In the genomic region with DNA sequence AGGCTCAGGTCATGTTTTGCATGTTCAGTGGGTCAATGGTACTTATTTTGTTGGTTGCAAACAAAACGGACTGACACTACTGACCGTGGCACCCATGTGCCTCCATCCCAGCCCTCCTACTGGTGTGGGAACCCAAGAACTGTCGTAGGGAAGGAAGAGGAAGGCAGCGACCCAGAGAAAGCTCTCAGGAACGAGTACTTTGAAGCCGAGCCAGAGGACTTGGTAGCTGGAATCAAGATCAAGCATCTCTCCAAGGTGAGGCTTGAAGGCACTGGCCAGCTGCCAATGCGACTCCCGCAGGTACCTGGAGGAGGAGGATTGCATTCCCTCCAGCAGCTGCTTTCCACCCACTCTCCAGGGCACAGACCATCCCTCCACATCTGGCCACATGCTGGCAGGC, we compare ENCODE assay signal across 31 mouse cellular contexts. TPM values are rescaled to one million over a fixed set of nuclear protein-coding genes. Genes with fewer than 3 reads are reported as not detected.
DNase-seq lines count a peak whose midpoint lies in the region; ATAC-seq and TF ChIP-seq lines count a peak whose summit lies in the region.
"Had no signal": no experiment of that assay in that cellular context is flagged by ENCODE, and none has a peak within 500 bp of the region (broad histone marks: within the 10 kb centered on the region; RNA-seq: fewer than 3 reads in every experiment).

No protein-coding gene starts in this region.

- ATAC-seq in lung, postnatal 0 days = peak; percentile 90
- ATAC-seq in heart, embryonic 12.5 days (ENCODE audit: insufficient number of reproducible peaks, low FRiP score) = no peak
- ATAC-seq: forebrain, embryonic 15.5 days; Patski had no signal

- H3K27me3 ChIP-seq in lung, postnatal 0 days (replicated peaks; ENCODE audit: insufficient read depth, low read length) = no peaks in the 10 kb centered on the region
- H3K27me3 ChIP-seq in thymus, adult 2 months (ENCODE audit: control insufficient read depth, insufficient read depth, low read length) = no peaks in the 10 kb centered on the region
- no peaks in the 10 kb centered on the region; the same call in 1 of the 2 replicates for H3K27me3 ChIP-seq in heart, embryonic 12.5 days (replicated peaks)
- H3K27me3 ChIP-seq: CH12.LX; embryonic facial prominence, embryonic 13.5 days; forebrain, embryonic 12.5 days; forebrain, embryonic 15.5 days; hindbrain, embryonic 12.5 days; hindbrain, embryonic 15.5 days; Patski had no signal

- peaks cover 16% of the 10 kb centered on the region for H3K36me3 ChIP-seq in lung, postnatal 0 days (ENCODE audit: insufficient read depth, low read length)
- 0 out of 2 replicates have a peak, but pooled peaks cover 3% of the 10 kb centered on the region for H3K36me3 ChIP-seq in thymus, adult 2 months (ENCODE audit: control insufficient read depth, insufficient read depth, low read length)
- H3K36me3 ChIP-seq in heart, embryonic 12.5 days = peaks cover 36% of the 10 kb centered on the region

- no peak for TF ChIP-seq CTCF in lung, postnatal 0 days (IDR thresholded peaks at IDR 0.05)
- TF ChIP-seq CTCF in thymus, adult 2 months (IDR thresholded peaks at IDR 0.05; ENCODE audit: borderline replicate concordance, control insufficient read depth, extremely low read depth, insufficient read depth, low read length, poor library complexity) = no peak

- TF ChIP-seq EP300 in lung, postnatal 0 days (IDR thresholded peaks at IDR 0.05) = no peak

- WGBS in lung, postnatal 0 days = 55% methylated on average over 8 of the region's 8 CpGs
- 96% methylated on average over 8 of the region's 8 CpGs for WGBS in thymus, adult 2 months
- WGBS in heart, embryonic 12.5 days = 79% methylated on average over 8 of the region's 8 CpGs

- H3K4me1 ChIP-seq in lung, postnatal 0 days (ENCODE audit: insufficient read depth, low read depth, low read length) = no peaks in the 10 kb centered on the region
- no peaks in the 10 kb centered on the region for H3K4me1 ChIP-seq in thymus, adult 2 months (replicated peaks; ENCODE audit: control insufficient read depth, insufficient read depth, low read length)
- no peaks in the 10 kb centered on the region for H3K4me1 ChIP-seq in heart, embryonic 12.5 days (replicated peaks)
- H3K4me1 ChIP-seq: embryonic facial prominence, embryonic 10.5 days; embryonic facial prominence, embryonic 13.5 days; forebrain, embryonic 12.5 days; forebrain, embryonic 15.5 days; hindbrain, embryonic 12.5 days; hindbrain, embryonic 15.5 days had no signal

- DNase-seq in urinary bladder, postnatal 14 days (ENCODE audit: low spot score) = peak; percentile 29
- no peak for DNase-seq in urinary bladder, postnatal 4 days (ENCODE audit: low spot score in 2 of 2)
- peak; percentile 91 for DNase-seq in lung, postnatal 0 days (ENCODE audit: low spot score)
- DNase-seq in lung, postnatal 25 days (ENCODE audit: low spot score) = peak; percentile 74
- DNase-seq in thymus, adult 2 months = no peak
- no peak for DNase-seq in layer of hippocampus, adult 8-10 months (ENCODE audit: low spot score in 2 of 2)
- no peak for DNase-seq in spleen, postnatal 4 days (ENCODE audit: low spot score in 2 of 2)
- DNase-seq: adrenal gland, postnatal 14 days; cerebellum, adult 11 months; cerebellum, adult 2 months; cerebellum, adult 9-11 months; cerebellum, postnatal 36 days; embryo, embryonic 11 days; gastrocnemius, postnatal 25 days; heart, adult 18-20 months had no signal

- TF ChIP-seq POLR2A in thymus, adult 2 months (IDR thresholded peaks at IDR 0.05; ENCODE audit: control insufficient read depth, extremely low read depth, insufficient read depth, low read length, poor library complexity) = no peak

- H3K4me3 ChIP-seq in lung, postnatal 0 days (ENCODE audit: low read depth, low read length) = no peak overlapping the region
- H3K4me3 ChIP-seq in thymus, adult 2 months (ENCODE audit: control insufficient read depth, insufficient read depth, low read length) = no peak overlapping the region
- H3K4me3 ChIP-seq in heart, embryonic 12.5 days = no peak overlapping the region
- H3K4me3 ChIP-seq: embryonic facial prominence, embryonic 10.5 days; embryonic facial prominence, embryonic 13.5 days; erythroblast, embryonic 14.5 days; forebrain, embryonic 12.5 days; forebrain, embryonic 15.5 days; heart, embryonic 10.5 days; hindbrain, embryonic 12.5 days; hindbrain, embryonic 15.5 days had no signal

- H3K9ac ChIP-seq in lung, postnatal 0 days (replicated peaks; ENCODE audit: low read depth) = no peak overlapping the region
- H3K9ac ChIP-seq in heart, embryonic 12.5 days = no peak overlapping the region
- H3K9ac ChIP-seq: embryonic facial prominence, embryonic 13.5 days; forebrain, embryonic 12.5 days; forebrain, embryonic 15.5 days; hindbrain, embryonic 12.5 days; hindbrain, embryonic 15.5 days had no signal

- no peak overlapping the region for H3K4me2 ChIP-seq in lung, postnatal 0 days (replicated peaks; ENCODE audit: low read depth, low read length)
- no peak overlapping the region for H3K4me2 ChIP-seq in heart, embryonic 12.5 days
- H3K4me2 ChIP-seq: embryonic facial prominence, embryonic 13.5 days; forebrain, embryonic 12.5 days; forebrain, embryonic 15.5 days; hindbrain, embryonic 12.5 days; hindbrain, embryonic 15.5 days had no signal

- H3K9me3 ChIP-seq in lung, postnatal 0 days (ENCODE audit: low read length) = no peaks in the 10 kb centered on the region
- H3K9me3 ChIP-seq in heart, embryonic 12.5 days (replicated peaks) = no peaks in the 10 kb centered on the region
- H3K9me3 ChIP-seq: embryonic facial prominence, embryonic 10.5 days; embryonic facial prominence, embryonic 13.5 days; forebrain, embryonic 12.5 days; forebrain, embryonic 15.5 days; G1E; heart, embryonic 10.5 days; hindbrain, embryonic 12.5 days; hindbrain, embryonic 15.5 days had no signal

- H3K27ac ChIP-seq in lung, postnatal 0 days (ENCODE audit: low read length) = no peak overlapping the region
- H3K27ac ChIP-seq in thymus, adult 2 months (ENCODE audit: control insufficient read depth, insufficient read depth, low read length) = no peak overlapping the region
- no peak overlapping the region for H3K27ac ChIP-seq in heart, embryonic 12.5 days (ENCODE audit: poor library complexity, severe bottlenecking)
- H3K27ac ChIP-seq: embryonic facial prominence, embryonic 10.5 days; embryonic facial prominence, embryonic 13.5 days; forebrain, embryonic 12.5 days; forebrain, embryonic 15.5 days; heart, embryonic 10.5 days; hindbrain, embryonic 12.5 days; hindbrain, embryonic 15.5 days had no signal

RNA-seq across cellular contexts. Expression of a gene that starts 30.6 kb away (rescaled TPM):
- 99.6 and 109 TPM in 2 replicates for polyA plus RNA-seq in lung, postnatal 0 days (2015; fragmentation: Nextera tagmentation; extraction: Ambion mirVana)
- 241 and 251 TPM in 2 replicates for polyA plus RNA-seq in thymus, adult 2 months (2012; rRNA removed)
- polyA plus RNA-seq in heart, embryonic 12.5 days (2016; fragmentation: Nextera tagmentation; extraction: Ambion mirVana) = 246 and 247 TPM in 2 replicates
- total RNA-seq in layer of hippocampus, adult 8-10 months (2022) = 100 to 1,000 TPM; 122 to 134 (median 134) TPM

RNA-seq across cellular contexts. Expression of a gene that starts 32.0 kb away (rescaled TPM):
- polyA plus RNA-seq in lung, postnatal 0 days (2015; fragmentation: Nextera tagmentation; extraction: Ambion mirVana) = 66.4 and 71.5 TPM in 2 replicates
- polyA plus RNA-seq in thymus, adult 2 months (2012; rRNA removed) = 33.9 and 34.8 TPM in 2 replicates
- 9.4 and 9.7 TPM in 2 replicates for polyA plus RNA-seq in heart, embryonic 12.5 days (2016; fragmentation: Nextera tagmentation; extraction: Ambion mirVana)
- total RNA-seq in layer of hippocampus, adult 8-10 months (2022) = 10 to 100 TPM; 63.7 to 69.3 (median 67.1) TPM

RNA-seq across cellular contexts. Expression of a gene that starts 32.9 kb away (rescaled TPM):
- polyA plus RNA-seq in lung, postnatal 0 days (2015; fragmentation: Nextera tagmentation; extraction: Ambion mirVana) = 1.5 and 1.7 TPM in 2 replicates
- polyA plus RNA-seq in thymus, adult 2 months (2012; rRNA removed) = 0.06 and 0.13 TPM in 2 replicates
- polyA plus RNA-seq in heart, embryonic 12.5 days (2016; fragmentation: Nextera tagmentation; extraction: Ambion mirVana) = not detected in 2 replicates
- total RNA-seq in layer of hippocampus, adult 8-10 months (2022) = 1 to 10 TPM in 1 of 4 experiments, under 1 TPM in 3; 0.49 to 1.1 (median 0.75) TPM
- total RNA-seq: adrenal gland, postnatal 14 days; CH12.LX; gastrocnemius, adult 8-10 months; gastrocnemius, postnatal 25 days; heart, postnatal 25 days had no signal
- polyA plus RNA-seq: embryonic facial prominence, embryonic 10.5 days; embryonic facial prominence, embryonic 13.5 days; erythroblast, embryonic 14.5 days; forebrain, embryonic 12.5 days; forebrain, embryonic 15.5 days; G1E; heart, embryonic 10.5 days; heart, postnatal 0 days had no signal

RNA-seq across cellular contexts. Expression of a gene that starts 42.7 kb away (rescaled TPM):
- 81.7 and 92.6 TPM in 2 replicates for polyA plus RNA-seq in lung, postnatal 0 days (2015; fragmentation: Nextera tagmentation; extraction: Ambion mirVana)
- 41.6 and 57.0 TPM in 2 replicates for polyA plus RNA-seq in thymus, adult 2 months (2012; rRNA removed)
- polyA plus RNA-seq in heart, embryonic 12.5 days (2016; fragmentation: Nextera tagmentation; extraction: Ambion mirVana) = 209 and 215 TPM in 2 replicates
- total RNA-seq in layer of hippocampus, adult 8-10 months (2022) = 10 to 100 TPM; 23.1 to 33.9 (median 27.9) TPM

RNA-seq across cellular contexts. Expression of a gene that starts 59.1 kb away (rescaled TPM):
- polyA plus RNA-seq in lung, postnatal 0 days (2015; fragmentation: Nextera tagmentation; extraction: Ambion mirVana) = 1.1 and 1.4 TPM in 2 replicates
- polyA plus RNA-seq in thymus, adult 2 months (2012; rRNA removed) = 11.3 and 18.2 TPM in 2 replicates
- 2.3 and 2.4 TPM in 2 replicates for polyA plus RNA-seq in heart, embryonic 12.5 days (2016; fragmentation: Nextera tagmentation; extraction: Ambion mirVana)
- 10 to 100 TPM in 1 of 4 experiments, 1 to 10 TPM in 3; 5.8 to 12.1 (median 8.2) TPM for total RNA-seq in layer of hippocampus, adult 8-10 months (2022)
- total RNA-seq: hematopoietic stem cell, adult 5-6 weeks had no signal

Comparison
In these comparisons a context has a peak if more than half of its experiments do, and no peak if none do; other contexts are left out.
1. DNase-seq: peak in urinary bladder, postnatal 14 days (single experiment), lung, postnatal 0 days (single experiment) and lung, postnatal 25 days (single experiment); none in urinary bladder, postnatal 4 days (0 of 2), thymus, adult 2 months (single experiment), layer of hippocampus, adult 8-10 months (0 of 2) and spleen, postnatal 4 days (0 of 2).